Mouse (Mus musculus): Measurements from ENCODE around the gene Gadd45b.

- TF ChIP-seq CTCF (conservative IDR thresholded peaks at IDR 0.05 in 1 of 2, IDR thresholded peaks at IDR 0.05 in 1 of 2; ENCODE audit: low read depth in 2 of 2, low read length in 2 of 2) (no peak), RCOR1 (conservative IDR thresholded peaks at IDR 0.05; ENCODE audit: low read depth, low read length) (no peak), KAT2A (IDR thresholded peaks at IDR 0.05; ENCODE audit: insufficient replicate concordance, low read length) (no peak), CHD2 (IDR thresholded peaks at IDR 0.05; ENCODE audit: low read length) (no peak), POLR2A (IDR thresholded peaks at IDR 0.05; ENCODE audit: low read depth, low read length) (no peak), SIN3A (IDR thresholded peaks at IDR 0.05; ENCODE audit: low read length) (no peak), EP300 (IDR thresholded peaks at IDR 0.05; ENCODE audit: low read length) (no peak), TCF12 (IDR thresholded peaks at IDR 0.05; ENCODE audit: low read depth, low read length) (no peak)
Observed at GRCm38 (mm10) chr10:80975478-80975877, 45.6 kb downstream of the Gadd45b start.

Data from CH12.LX (cell line).